Mouse (Mus musculus) B cell, adult 62 days (primary cell): ENCODE results near the gene Spaca6. TPM values are rescaled to one million over a fixed set of nuclear protein-coding genes. Genes with fewer than 3 reads are reported as not detected.

Experiments
- total RNA-seq: library from RNA; stranded (reverse); gene quantifications from 4 replicates; pipeline ENCODE4 v1.2.4, GENCODE M21; 2023

Spaca6 gene
- total RNA-seq, result 1.6 to 2.6 TPM (median 2.0 TPM) in 4 replicates

DNA sequence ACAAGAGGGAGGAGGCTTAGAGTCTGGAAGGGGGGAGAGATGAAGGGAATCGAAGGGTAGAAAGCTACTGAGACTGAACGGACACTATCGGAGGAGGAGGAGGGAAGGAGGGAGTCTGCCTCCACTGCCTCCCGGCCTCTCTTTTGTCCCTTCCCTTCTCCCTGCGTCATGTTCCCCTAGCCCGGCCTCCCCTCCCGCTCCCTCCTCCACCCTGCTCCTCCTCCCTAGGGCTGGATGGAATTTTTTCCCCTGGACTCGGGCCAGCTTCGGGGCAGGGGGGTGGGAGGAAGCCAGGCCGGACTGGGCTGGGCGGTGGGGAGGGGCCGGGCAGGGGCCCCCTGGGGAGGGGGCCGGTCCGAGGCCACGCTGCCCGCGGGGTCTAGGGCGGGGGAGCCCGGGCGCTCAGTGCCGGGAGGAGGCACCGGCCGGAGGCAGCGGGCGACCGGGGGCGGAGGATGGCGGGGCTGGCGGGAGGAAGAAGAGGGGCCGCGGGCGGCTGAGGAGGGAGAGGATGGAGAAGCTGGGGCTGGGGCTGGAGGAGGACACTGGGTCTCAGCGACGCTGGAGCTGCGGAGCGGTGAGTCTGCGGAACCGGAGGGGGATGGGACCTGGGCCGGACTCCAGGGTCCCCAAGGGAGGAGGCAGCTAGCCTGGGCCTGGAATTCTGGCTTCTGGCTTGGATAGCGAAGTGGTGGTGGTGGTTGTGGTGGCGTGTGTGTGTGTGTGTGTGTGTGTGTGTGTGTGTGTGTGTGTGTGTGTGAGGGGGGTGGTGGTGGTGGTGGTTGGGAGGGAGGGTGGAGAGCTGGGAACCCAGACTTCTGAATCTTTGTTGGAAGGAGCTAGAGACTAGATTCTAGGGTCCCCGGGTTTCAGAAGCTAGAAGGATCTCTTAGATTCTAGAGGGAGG lies at the start of gene Spaca6:
Gene Spaca6, plus strand, starts transcription at position 408 of the 907 bp plus-strand sequence.

DNA sequence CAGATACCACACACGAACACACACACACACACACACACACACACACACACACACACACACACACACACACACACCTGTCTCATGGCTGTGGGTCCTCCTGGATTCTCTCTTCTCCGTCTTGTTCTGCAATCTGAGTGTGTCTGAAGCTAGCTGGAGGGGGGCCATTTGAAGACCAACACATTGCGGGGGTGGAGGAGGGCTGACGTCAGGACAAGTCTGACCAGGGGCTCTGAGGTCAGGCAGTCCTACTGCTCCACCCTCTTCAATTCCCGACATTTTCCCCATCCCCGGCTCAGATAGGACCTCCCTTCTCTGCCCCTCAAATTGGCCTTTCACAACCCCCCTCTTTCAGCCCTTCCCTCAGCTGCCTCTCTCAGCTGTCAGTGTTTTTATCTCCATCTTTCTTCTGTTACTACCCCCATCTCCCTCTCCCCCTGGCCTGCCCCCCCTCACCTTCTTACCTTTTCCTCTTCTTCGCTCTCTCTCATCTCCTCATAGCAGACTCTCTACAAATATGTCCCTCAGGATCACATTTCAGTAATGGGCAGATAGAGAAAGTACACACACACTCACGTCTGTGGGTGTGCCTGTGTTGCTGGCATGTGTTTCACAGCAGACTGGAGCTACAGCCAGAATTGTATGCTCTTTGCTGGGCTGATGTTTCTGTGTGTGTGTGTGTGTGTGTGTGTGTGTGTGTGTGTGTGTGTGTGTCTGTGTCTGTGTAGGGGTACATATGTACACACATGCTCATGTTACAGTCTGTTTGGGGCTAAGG lies 28.3 kb downstream of the Spaca6 start, which contains the start of gene Has1:
Gene Has1, minus strand, starts transcription at position 142 of the 775 bp plus-strand sequence.

DNA sequence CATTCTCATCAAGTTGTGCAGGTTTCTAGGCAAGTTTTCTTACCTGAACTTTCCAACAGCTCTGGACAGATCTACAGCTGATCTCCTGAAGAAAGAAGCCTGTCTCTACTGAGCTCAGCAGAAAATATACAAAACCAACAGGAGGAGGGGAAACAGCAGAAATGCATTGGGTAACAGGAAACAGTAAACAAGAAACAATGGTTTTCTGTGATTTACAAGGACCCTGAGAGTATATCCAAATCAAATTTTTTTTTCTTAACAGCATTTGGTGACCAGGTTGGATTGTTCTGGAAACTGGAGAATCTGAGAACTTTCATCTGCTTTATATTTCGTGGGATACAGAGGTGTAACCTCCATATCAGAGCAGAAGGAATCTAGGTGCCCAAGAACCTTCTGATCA lies 56.9 kb downstream of the Spaca6 start, which contains the start of gene Fpr1:
Gene Fpr1, minus strand, starts transcription at position 101 of the 400 bp plus-strand sequence.

DNA sequence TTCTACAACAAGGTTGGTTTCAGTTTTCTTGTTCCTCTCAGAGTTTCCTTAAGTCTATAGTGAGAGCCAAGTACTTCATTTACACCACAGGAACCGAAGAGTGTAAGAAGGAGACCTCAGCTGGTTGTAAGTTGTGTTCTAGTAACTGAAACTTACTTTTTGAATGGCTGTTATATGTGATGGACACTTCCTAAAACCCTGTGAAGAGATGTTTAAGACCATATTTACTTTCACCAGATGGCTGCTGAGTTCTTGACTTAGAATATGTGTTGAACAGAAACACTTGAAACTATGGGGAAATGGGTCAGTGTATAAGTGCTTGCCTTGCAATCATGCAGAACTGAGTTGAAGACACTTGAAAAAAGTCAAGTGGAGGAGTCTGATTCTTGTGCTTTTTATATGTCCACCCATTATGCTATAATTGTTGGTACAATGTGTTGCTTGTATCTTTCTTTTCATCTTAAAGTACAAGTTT lies 60.9 kb downstream of the Spaca6 start, which contains the start of the genes Fpr2 and Fpr3:
Gene Fpr2, plus strand, starts transcription at position 51 of the 475 bp plus-strand sequence.
Gene Fpr3, plus strand, starts transcription at position 79 of the 475 bp plus-strand sequence.

Other genes starting within 250 kb of the Spaca6 start
- gene Lnpep, start 202.1 kb upstream of the Spaca6 start, total RNA-seq, result 144 to 174 TPM (median 163 TPM) in 4 replicates
- not detected in 4 replicates for gene Vmn2r90, start 123.4 kb upstream of the Spaca6 start, total RNA-seq
- not detected in 4 replicates for gene Has1, start 28.0 kb downstream of the Spaca6 start, total RNA-seq
- gene Fpr1, start 56.8 kb downstream of the Spaca6 start, total RNA-seq, result 0.45 TPM in 1 of 4 replicates, not detected in the others
- 0.75 TPM in 1 of 4 replicates, not detected in the others for gene Fpr2, start 60.7 kb downstream of the Spaca6 start, total RNA-seq
- gene Fpr3, start 60.7 kb downstream of the Spaca6 start, total RNA-seq, result not detected in 4 replicates
- not detected in 4 replicates for gene Fpr-rs4, start 194.6 kb downstream of the Spaca6 start, total RNA-seq
- gene Vmn2r124, start 222.3 kb downstream of the Spaca6 start, total RNA-seq, result not detected in 4 replicates